Mouse (Mus musculus): ENCODE results near the gene Shisa7.
"Not testable (repeated sequence)": the region's sequence is repeated elsewhere in the genome, so short reads cannot be mapped to it uniquely, and the experiment has no call there.

The Shisa7 gene

DNA sequence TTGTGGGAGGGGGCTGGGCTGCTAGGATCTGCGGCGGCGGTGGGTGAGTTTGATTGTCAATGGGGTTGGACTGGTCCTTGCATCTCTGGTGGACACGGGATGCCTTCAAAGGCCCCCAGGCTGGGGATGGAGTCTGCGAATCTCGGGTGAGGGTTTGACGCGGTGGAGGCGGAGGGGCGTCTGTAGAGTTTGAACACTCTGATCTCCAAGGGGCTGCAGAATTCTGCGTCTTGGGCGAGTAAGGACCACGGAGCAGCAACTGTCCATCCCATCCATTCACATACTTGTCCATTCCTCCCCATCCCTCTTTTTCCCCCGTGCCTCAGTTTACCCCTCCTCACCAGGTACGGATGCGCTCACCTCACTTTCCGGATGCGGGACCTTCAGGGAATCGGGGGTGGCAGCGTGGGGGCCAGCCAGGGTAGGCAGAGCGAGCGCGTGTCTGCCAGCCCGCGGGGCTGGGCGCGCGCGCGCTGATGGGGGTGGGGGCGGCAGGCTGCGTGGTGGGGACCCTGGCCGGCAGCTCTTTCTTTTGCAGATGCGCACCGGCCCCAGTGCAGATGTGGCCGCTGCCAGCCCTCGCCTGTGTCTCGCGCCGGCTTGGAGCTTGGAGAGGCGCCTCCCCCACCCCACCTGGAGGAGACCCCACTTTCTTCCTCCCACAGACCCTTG is at the start of gene Shisa7:
Gene Shisa7 (minus strand): TSS at position 452 of the 672 bp plus-strand sequence.
- DNase-seq, result no peak

DNA sequence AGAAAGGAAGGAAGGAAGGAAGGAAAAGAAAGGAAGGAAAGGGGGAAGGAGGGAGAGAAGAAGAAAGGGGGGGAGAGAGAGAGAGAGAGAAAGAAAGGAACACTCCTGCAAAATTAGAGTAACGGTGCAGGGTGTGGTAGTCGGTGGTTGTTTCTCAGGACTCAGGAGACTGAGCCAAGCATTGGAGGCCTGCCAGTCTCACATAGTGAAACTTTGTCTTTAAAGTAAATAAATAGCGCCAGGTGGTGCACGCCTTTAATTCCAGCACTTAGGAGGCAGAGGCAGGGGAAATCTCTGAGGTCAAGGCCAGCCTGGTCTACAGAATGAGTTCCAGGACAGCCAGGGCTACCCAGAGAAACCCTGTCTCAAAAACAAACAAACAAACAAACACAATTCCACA is 42.2 kb upstream of the Shisa7 start:
- no peak for DNase-seq

DNA sequence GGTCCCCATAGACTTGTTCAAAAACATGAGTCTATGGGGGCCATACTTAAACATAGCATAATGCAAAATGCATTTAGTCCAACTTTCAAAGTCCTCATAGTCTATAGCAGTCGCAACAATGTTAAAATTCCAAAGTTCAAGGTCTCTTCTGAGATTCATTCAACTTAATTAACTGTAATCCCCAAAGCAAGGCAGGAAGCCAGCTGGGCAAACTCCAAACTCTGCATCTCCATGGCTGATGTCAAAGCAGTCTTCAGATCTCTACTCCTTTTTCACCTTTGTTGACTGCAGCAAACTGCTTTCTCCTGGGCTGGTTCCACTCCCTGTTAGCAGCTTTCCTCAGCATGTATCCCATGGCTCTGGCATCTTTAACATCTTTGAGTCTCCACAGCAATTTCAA is 34.5 kb upstream of the Shisa7 start:
- not testable (repeated sequence) for DNase-seq

DNA sequence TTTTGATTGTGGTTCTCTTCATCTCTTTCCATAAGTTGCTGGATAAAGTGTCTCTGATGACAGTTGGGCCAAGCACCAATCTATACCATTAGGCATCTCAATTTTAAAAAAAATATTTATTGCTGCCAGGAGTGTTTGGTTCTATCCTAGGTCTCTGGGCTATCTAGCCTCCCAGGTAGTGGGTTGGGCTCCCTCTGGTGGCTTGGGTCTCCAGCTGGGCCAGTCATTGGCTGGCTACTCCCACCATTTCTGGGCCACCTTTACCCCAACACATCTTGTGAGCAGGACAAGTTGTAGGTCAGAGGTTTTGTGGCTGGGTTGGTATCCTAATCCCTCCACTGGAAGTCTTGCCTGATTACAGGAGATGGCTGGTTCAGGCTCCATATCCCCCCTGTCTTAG is 33.7 kb upstream of the Shisa7 start:
- peak; percentile 38 to 44 for DNase-seq

DNA sequence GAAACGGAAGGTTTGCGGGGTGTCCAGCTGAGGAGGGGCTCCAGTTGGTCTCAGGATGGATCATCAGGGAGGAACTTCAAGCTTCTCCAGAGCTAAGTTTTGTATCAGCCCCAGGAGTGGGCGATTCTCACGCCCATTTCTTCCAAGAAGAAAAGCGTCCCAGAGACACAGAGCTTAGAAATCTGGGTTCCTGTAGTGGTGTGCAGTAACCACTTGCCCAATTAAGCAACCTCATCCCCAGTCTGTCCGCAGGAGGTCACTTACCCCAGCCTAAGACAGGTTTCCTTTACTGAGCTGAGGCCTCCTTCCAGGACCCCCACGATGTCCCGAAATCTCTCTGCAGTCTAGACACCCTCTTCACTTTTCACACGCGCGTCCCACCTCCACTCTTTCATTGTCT is 32.7 kb upstream of the Shisa7 start:
- DNase-seq, result no peak

DNA sequence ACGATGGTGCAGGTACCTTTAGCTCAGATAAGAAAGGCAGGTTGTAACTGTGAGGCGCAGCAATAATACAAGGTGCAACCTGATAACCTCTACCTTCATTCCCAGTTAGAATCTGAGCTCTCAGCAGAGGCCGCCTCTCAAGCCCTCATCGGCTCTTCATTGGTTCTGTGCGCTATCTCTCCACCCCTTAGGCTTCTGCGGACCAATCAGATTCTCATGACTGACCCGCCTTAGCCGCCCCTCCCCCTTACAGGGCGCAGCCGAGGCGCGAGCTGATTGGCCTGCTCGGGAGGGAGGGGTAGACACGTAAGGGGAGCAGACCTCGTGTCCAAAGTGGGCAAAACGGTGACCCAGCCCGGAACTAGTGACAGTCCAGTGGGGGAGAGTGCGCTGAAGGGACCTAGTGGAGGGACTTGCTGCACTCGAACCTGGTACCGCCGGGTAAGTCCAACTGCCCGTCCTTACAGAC is 32.3 kb upstream of the Shisa7 start, which contains the start of gene Isoc2a:
Gene Isoc2a (plus strand): TSS at position 401 of the 469 bp plus-strand sequence.
- DNase-seq, result peak; percentile 86 to 93

DNA sequence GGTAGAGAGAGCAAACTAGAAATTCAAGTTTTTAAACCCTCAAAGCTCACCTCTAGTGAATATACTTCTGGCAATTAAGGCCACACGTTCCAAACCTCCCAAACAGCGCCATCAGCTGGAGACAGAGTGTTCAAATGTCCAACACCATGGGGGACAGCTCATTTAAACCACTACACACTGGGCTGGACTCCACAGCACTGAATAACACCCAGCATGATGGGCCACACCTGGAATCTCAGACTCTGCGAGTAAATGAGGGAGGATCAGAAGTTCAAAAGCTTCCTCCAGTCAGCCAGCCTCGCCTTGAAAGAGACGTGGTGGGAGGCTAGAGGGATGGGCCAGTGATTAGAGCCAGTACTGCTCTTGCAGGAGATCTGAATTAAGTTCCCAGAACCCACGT is 25.6 kb upstream of the Shisa7 start, which contains the start of gene Isoc2b:
Gene Isoc2b (minus strand): TSS at position 126 of the 400 bp plus-strand sequence.
- DNase-seq, result no peak

DNA sequence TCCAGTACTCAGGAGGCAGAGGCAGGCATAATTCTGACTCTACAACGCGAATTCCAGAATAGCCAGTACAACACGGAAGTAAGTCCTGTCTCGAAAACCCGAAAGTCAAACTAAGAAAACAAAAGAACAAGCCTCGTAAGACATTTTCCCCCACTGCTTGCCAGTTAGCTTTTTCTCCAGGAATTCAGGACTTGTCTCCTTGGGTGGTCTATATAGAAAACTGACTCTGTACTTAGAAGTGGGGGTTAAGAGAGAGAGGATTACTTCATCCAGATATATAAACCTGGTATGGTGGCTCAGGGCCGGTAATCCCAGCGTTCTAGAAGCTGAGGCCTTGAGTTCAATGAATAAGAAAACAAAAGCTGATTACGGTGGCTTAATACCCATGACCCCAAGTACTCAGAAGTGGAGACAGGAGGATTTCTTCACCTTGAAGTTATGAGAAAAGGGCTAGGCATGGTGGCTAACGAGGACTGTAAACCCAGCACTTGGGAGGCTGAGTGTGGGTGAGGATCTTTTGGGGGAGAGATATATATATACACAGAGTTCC is 22.2 kb upstream of the Shisa7 start:
- DNase-seq, result no peak

DNA sequence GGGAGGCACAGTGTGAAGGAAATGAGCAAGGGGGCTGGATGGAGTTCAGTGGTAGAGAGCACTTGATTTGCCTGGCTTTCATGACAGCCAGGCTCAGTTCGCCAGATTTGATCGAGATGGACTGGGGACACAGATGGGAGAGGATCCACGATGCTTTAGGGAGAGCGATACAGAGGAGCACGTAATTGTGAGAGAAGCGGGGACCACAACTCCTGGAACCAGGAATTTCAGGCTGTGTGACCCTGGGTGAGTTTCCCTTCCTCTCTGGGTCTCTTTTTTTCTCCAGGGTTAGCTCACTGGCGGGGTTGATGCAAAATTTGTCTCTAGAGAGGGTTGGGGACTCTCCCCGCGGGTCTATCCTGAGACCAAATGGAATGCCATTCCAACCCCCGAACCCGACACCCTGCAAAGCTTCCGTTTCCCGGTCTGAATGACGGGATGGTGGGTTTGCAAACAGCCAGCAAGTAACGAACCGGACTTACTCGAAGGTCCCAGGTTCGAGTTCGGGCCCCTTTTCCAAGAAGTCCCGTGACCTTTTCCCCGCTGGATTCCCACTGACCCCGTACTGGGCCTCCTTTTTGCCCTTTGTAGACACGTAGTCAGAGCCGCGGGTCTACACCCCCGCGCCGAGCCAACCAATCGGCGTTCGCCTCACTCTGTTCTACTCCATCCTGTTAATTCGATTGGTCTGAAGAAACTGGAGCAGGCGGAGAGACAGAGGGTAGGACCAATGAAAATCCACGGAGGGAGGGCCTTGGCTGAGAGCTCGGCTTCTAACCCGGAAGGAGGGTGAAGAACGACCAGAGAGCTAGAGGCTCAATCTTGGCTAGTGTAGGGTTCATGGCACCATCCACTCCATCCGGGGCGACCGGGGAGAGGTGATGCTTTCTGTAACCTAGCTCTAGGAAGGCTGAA is 21.3 kb upstream of the Shisa7 start:
- DNase-seq, result peak; percentile 96 to 97

DNA sequence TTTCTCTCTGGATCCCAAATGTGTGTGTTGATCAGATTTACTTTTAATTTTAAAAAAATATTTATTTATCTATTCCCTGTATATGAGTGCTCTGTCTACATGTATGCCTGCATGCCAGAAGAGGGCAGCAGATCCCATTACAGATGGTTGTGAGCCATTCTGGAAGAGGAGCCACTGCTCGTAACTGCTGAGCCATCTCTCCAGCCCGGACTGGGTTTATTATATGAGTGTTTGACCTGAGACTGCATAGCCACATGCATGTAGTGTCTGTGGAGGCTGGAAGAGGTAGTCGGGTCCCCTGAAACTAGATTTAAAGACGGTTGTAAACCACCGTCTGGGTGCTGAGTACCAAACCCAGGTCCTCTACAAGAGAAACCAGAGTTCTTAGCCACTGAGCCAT is 20.6 kb upstream of the Shisa7 start:
- DNase-seq, result peak; percentile 50 to 71

DNA sequence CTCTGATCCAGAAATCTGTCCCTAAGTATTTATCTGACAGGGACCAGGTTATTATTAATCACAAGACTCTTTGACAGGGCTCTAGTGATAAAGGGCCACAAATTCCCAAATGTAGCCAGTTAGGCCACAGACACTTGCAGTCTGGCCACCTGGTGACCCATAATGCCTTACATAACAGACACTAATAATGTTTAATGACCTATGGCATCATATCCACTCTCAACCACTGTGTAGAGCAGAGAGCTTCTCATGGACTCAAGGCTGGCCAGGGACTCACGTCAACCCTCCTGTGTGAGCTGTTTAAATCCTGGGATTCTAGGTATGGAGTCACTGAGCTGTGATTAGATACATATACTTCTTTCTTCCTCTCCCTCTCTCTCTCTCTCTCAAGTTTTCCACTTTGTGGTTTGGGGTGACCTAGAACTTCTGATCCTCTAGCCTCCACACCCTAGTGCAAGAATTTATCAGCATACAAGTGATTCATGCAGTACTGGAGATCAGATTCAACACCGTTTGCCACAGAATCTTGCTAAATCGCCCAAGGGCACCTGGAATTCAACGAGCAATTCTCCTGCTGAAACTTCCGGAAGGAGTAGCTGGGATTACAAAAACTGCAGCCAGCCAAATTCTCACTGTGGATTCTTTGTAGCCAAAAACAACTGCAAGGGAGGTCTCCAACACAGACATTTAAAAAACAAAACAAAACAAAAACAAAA is 19.8 kb upstream of the Shisa7 start:
- DNase-seq, result no peak

DNA sequence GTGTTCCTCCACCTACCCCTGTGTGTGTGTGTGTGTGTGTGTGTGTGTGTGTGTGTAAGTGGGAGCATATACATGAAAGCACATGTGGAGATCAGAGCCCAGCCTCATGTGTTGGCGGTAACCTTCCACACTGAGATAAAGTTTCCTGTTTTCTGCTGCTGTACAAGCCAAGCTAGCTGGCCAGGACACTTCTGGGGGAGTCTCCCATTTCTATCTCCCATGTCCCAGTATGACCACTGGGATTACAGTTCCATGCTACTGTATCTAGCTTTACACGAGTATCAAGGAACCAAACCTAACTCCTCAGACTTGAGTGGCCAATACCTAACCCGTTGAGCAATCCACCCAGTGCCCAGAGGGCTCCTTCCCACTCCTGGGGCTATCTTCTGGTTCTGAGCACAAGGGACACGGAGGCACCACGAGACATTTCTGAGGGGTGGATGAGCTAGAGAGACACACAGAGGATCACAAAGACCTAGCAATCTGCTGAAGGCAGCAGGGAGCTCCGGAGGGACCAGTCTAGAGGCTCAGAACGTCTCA is 19.1 kb upstream of the Shisa7 start:
- DNase-seq, result no peak

DNA sequence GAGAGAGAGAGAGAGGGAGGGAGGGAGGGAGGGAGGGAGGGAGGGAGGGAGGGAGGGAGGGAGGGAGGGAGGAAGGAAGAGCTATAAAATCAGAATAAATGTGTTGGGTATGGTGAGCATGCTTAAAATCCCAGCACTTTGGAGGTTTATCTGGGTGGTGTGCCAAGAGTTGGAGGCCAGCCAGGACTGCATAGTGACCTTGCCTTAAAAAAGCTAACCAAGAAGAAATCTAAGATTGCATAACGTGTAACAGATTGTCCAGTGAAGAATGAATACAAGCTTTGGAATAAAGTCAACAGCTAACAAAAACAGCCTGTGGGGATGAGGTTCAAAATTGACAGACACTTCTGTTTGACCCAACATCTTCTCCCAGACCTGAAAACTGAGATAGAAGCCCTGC is 18.5 kb upstream of the Shisa7 start:
- peak; percentile 66 to 74 for DNase-seq

DNA sequence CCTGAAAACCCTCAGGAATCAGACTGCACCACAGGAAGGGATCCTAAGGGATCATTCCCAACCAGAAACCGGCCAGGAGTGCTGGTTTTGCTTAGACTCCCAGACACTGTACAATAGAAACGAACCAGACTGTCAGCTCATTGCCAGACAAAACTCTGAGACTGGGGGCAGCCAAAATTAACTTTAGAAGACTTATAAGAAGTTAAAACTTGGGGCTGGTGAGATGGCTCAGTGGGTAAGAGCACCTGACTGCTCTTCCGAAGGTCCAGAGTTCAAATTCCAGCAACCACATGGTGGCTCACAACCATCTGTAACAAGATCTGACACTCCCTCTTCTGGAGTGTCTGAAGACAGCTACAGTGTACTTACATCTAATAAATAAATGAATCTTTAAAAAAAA is 16.4 kb upstream of the Shisa7 start:
- DNase-seq, result not testable (repeated sequence)

DNA sequence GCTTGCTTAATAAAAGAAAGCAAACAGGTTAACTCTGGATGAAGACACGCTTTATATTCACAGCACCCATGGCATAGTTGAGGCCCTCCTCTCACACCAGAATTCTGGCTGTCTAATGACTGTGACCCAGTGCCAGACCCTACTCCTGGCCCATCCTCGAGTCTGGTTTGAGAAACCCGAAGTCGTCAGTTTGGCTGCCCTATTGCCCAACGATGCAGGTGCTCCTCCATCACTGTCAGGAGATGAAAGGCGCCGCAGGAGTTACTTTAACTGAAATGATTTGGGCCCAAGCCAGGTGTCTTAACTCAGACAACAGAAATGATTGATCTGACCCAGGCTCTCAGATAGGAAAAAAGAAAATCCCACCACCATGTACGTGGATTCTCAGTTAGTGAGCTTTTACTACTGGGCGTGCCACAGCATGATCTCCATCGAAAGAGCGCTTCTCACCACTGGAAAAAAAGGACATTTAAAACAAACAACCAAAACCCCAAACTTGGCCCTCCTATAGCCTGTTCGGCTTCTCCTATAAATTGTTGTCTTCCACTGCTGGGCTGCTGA is 15.0 kb upstream of the Shisa7 start:
- DNase-seq, result no peak

DNA sequence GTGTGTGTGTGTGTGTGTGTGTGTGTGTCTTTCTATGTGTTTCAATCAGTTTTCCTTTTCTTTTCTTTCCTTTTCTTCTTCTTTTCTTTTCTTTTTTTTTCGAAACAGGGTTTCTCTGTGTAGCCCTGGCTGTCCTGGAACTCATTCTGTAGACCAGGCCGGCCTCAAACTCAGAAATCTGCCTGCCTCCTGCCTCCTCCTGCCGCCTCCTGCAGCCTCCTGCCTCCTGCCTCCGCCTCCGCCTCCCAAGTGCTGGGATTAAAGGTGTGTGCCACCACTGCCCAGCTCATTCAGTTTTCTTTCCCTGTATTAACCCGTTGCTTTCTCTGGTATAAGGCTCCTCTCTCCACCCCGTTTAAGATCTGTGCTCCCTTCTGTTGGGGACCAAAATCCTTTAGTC is 12.8 kb upstream of the Shisa7 start:
- peak in 1 of 2 experiments; percentile 66 for DNase-seq

DNA sequence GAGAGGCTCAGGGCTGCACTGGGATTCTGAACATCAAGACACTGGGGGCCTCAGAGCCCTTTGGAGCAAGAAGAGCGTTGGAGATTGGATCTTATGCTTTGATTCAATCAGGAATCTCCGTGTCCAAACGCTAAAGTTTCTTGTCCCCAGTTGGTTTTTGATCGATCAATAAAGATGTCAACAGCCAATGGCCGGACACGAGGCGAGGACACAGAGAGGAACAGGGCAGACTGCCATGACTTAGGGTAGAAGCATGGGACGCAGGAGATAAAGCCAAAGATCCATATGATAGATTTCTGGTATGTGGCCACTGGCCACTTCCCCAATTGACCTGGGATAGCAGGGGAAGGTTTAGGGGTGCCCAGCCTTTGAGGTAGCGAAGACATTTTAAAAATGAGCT is 12.0 kb upstream of the Shisa7 start:
- DNase-seq, result no peak

DNA sequence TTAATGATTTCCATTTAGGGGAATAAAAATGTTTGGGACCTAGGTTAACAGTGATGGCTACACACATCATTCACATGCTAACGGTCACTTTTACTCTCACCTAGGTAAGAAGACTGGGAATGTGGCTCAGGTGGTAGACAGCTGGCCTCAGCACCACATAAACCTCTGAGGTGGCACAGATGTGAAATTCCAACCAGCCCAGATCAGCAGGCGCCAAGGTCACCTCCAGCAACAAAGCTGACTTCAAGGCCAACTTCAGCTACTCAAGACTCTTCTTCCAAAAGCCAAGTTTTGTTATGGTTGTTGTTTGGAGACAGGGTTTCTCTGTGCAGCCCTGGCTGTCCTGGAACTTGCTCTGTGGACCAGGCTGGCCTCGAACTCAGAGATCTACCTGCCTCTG is 9.1 kb upstream of the Shisa7 start:
- no peak for DNase-seq

DNA sequence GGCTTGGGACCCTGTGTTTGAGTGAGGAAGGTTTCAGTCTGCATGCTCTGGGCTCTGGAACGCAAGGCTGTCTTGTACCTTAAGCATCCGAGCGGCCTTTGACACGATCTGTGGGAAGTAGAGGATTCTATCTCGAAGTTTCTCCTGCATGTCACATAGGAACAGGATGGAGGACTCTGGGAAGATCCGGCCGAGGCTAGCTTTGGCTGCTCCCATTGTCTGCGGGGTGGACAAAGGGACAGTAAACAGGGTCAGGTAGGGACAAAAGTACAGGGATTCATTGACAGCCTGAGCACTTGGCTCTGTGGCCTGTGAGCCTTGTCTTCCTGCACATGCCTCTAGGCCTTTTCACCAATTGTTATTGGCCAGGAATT is 6.8 kb upstream of the Shisa7 start:
- no peak for DNase-seq

DNA sequence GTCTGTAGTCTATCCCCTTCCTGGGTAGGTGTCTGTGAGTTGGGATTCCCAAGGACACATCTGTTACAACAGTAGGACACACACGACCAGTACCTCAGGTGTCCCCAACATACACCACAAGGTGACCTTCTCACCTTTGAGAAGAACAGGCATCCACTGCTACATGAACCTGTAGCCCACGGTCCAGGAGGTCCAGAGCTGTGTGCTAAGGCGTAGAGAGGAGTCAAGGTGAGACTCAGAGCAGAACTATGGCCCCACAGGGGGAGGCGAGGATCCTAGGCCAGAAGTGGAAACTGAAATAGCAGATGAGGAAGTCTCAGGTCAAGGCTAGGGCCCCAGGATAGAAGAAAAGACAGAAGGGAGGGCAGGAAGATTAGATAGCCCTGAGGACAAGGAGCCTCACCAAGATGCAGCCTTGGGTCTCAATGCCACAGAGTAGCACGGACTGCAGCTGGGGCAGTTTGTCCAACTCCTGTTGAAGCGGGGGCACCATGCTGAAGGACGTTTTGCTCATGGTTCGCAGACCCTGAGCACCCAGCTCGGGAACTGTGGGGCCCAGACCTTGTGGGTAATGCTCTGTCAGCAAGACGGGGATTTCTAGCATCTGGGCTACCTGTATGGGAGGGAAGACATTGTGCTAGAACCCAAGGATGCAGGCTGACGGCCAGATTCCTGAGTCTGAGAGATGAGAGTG is 6.3 kb upstream of the Shisa7 start:
- DNase-seq, result no peak

DNA sequence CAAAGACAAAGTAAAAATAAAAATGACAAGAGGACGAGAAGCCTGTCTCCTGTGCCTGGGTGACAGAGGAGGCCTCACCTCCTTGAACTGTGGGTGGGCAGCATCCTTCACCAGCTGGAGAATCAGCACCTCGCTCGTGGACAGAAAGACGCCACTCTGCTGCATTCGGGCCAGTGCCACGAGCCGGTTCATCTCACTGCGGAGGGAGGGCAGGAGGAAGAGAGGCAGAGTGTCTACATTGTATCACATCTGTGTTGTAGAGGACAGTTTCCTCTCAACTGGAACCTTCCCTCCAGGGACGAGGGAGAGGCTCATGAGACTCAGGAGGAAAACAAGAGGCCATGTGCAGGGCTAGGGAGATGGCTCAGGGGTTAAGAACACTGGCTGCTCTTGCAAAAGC is 4.9 kb upstream of the Shisa7 start:
- no peak for DNase-seq

DNA sequence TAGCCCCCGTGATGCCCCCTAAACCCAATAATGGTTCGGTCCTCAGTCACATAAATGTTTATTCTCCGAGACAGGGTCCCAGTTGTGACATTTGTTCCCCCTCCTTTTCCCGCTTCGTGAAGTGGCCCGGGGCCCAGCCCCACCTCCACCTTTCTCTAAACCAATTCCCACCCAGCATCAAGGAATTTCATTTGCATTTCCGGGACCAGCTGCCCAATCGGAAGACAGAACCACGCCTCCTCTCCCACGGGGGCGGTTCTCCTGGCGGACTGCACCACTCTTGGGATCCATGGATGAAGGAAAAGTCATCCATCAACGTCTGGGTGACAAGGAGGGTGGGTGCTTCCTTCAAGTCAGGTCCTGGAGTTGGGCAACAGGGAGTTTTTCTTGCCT is 417 bp upstream of the Shisa7 start:
- peak; percentile 84 to 91 for DNase-seq
